Mouse (Mus musculus) ovary, postnatal 14 days (tissue): ENCODE results near the gene BC055324.

Experiments used
- DNase-seq: peaks from one replicate; pipeline ENCODE4 v3.0.0; 2022; ENCODE audit warnings: low spot score

BC055324 gene

DNA sequence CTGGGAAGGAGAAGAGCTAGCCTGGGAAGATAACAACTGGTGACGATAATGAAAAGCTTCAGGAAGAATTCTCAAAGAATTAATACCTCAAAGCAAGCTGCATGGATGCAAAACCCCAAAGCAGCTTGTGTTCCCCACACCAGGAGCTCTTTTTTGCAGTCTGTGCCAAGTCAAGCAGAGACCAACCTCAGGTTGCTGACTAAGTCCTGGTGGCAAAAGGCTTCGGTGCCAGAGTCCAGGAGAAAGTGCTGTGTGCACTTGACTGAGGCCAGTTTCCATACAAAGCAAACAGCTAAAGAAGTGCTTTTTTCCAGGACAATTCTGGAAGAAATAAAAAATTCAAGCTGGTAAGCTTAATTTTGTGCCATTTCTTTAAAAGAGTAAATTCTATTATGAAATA is 41.2 kb downstream of the BC055324 start:
- DNase-seq: no peak

DNA sequence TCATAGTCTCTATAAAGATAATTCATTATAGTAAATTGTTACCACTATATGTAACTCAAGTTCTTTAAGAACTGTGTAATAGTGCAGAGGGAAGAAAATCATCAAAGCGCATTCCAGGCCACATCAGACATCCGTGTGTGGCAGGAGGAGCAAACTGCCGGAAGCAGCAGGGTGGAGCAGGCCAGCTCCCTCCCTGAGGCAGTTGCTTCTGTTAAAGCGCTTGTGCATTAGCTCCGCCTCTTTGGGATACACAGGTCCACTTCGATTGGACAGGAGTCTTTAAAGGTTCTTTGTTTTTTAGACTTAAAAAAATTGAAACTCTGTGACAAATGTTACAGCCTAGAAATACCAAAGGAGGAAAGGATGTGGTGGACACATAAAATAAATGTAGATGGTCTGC is 52.5 kb downstream of the BC055324 start:
- DNase-seq: no peak

DNA sequence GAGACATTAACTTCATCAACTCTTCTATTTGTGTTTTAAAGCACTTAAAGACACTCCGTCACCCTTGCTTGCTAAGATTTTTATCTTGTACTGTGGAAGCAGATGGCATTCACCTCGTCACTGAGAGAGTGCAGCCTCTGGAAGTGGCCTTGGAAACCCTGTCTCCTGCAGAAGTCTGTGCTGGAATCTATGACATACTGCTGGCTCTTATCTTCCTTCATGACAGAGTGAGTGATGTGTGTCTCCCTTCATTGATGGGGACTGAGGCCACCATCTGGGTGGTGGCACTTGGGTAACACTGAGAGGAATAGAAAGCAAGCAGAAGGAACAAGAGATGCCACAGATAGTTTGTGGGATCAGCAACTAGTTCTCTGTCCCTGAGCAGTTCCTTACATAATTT is 60.0 kb downstream of the BC055324 start:
- no peak for DNase-seq

DNA sequence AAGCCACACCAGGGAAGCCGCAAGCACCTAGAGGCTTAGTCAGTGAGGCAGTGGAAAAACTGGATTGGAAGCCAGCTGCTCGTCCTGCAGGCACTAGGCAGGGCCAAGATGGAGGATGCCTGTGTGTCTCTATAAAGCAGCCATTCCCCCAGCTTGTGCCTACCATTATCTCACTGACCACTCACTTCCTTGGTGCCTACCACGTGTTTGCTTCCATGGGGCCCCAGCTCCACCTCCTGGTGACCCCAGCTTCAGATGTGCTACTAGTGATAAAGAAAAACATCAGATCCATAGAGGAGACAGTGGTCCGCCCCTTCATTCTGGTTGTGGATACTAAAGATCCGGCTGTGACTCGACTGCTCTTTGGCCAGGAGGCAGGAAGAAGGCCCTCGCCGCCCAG is 62.8 kb downstream of the BC055324 start:
- no peak for DNase-seq

DNA sequence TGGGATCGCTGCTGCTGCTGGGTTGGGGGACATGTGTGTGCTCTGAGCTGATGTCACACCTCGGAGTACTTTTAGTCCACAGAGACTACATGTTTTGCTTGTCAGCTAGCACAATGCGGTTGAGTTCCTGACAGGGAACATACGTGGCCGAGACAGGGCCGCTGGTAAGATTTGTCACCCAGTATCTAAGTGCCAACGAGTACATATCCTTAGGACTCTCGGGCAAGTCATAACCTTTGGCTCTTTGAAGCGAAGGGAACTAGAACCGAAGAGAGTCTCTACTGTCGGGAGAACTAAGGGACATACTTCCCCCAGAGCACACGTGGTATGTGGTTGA is 64.2 kb downstream of the BC055324 start:
- peak; percentile 9 for DNase-seq

DNA sequence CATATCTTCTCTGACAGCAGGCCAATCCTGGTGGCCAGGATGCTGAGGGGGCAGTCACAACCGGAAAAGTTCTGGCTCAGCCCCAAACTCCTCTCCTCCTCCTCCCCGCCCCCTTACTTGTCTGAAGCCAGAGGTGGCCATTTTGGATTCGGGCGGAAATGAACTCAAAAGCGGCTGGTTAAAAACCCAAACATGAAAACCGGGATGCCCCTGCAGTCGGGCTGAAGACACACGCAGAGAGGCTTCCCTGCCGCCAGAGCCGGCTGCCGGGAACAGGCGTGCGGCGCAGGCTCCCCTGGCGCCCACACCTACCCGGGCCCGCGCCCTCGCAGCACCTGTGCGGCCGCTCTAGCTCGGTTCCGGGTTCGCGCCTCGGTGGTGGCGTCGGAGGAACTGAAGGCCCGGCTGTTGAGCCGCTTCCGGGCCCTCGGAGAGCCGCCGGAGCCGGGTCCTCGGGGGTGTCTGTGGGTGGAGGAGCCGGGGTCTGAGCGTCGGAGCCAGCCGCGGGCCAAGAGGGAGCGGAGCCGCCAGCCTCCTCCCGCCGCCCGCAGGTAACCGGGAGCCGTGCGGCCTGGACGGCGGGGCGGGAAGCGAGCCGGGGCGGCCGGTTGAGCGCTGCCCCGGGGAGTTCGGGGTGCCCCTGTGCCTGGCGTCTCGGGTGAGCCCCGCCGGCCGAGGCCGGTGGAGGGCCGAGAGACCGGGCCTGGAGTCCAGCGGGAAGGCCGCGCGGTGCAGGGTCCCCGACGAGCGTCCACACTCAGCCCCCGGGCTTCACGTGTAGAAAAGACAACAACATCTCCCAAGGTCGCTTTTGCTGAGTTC is 64.7 kb downstream of the BC055324 start:
- DNase-seq: peak; percentile 88

DNA sequence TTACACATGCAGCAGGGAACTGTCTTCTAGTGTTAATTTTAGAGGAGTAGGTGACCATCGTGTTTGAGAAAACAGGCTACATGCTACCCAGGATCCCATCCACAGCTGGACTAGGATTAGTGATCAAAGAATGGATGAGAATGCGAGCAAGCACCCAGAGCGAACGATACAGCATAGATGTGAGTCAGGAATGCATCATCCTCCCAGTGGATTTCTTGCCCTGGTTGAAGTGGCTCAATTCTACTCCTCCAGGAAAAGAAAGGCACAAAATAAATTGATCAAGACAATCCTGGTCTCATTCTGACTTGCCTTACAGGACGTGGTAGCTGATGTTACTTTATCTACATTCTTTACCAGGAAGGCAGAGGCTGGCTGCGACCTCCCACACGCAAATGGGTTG is 65.8 kb downstream of the BC055324 start, which contains the start of gene Scyl3:
Gene Scyl3, plus strand, starts transcription at position 255 of the 400 bp plus-strand sequence.
- DNase-seq: no peak

DNA sequence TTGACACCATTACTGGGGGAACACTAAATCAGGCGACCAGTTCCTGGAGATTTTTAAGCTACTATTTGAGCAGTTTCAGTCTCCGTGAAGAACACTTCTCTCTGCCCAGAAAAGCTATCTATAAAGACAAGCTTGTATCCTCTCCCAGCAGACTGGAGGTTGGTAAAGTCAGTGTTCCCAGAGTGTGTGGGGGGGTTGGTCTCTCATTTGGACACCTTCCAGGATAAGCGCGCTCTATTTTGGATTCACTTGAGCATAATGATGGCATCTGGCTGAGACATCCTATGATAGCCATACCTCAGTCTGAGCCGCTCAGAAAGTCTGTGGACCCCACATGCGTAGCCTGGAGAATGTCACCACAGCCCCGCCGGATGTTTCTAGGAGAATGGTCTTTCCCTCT is 70.5 kb downstream of the BC055324 start:
- no peak for DNase-seq

DNA sequence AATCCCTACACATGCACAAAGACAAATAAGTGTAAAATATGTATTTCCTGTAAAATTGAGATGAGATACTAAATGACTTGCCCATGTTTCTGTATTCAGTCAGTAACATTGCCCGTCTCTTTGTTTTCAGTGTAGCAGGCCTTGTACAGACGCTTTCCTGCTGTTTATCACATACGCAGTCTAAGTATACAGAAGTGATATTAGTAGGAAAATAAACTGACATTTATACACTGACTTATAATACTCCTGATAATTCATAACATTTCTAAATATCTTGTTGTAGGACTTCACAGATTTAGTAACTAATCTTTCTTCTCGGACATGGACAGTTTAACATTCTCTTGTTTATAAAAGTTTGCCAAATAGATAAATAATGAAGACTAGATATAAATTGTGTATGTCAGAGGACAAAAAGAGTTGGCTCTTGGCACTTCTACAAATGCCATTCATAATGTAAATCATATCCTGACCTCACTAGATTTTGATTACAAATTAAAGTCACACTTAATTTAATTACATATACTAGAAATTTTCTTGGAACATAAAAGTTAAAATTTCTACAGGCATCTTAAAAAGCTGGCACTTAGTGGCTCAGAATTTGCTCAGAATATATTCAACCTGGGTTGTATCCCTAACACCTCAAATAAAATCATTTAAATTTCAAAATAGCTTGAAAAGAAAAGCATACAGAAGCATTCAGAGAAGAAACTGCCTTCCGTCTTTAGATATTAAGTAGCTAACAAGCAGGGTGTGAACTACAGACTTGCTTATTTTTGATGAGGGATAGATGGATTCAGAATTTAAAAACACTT is 77.0 kb downstream of the BC055324 start:
- no peak for DNase-seq

DNA sequence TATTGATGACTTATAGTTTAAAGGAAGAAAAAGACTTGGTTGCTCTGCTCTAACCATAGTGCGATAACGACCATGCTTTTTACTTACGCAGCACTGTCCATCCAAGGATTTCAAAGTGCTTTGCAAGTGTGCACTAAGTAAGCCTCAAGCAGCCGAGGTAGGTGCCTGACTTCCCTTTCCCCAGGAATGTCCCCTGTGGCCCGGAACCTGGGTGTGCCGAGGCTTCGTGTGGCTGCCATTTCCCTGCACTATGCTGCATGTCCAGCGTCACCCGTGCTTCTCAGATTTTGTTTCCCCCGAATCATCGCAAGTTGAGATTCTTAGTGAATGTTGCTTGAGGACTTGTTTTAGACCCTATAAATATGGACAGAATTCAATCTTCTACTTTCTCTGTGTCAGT is 82.6 kb downstream of the BC055324 start:
- DNase-seq: no peak

DNA sequence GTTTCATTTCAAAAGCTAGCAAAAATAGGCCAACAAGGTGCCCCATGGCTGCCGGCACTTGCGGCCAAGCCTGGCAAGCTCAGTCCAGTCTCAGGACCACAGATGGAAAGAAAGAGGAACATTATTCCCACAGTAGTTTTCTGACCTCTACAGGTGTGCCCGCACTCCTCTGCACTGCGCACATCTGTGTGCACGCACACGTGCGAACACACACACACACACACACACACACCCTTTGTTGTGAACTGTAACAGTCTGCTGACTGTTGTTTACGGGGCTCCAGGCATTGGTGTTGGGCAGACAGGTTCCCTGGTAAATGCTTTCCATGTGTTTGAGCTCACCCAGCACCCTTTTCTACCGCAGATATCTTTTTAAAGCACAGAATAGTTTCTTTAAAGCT is 83.8 kb downstream of the BC055324 start:
- DNase-seq: no peak

DNA sequence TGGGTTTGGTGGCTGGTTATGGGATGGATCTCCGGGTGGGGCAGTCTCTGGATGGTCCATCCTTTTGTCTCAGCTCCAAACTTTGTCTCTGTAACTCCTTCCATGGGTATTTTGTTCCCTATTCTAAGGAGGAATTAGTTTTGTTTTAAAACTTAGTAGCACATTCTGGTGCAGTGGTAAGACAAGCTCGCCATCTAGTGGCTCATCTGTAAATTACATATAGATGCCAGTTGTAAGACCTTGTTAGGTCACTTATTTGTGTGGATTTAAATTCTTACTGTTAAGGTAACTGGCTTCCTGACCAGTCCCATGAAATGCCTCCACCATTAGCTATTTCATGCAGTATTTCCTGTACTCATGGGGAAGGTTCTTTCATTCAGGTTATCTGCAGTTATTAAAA is 84.3 kb downstream of the BC055324 start:
- DNase-seq: peak; percentile 33

DNA sequence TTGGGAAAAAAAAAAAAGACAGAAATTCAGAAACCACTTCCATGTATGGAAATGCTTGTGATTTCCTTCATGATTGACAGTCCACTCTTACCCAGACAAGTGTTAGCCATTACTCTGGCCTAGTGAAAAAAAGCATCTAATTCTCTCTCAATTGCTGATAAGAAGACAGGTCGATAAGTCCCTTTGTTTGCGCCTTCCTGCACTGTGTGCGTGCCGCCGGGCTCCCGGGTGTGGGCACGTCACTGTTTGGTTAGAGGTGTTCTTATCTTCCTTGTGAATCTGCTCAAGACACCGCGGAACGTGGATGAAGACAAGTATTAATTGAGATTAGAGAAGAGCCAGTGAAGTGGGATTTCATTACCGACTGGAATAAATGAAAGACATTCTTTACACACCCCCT is 86.2 kb downstream of the BC055324 start:
- DNase-seq: no peak

DNA sequence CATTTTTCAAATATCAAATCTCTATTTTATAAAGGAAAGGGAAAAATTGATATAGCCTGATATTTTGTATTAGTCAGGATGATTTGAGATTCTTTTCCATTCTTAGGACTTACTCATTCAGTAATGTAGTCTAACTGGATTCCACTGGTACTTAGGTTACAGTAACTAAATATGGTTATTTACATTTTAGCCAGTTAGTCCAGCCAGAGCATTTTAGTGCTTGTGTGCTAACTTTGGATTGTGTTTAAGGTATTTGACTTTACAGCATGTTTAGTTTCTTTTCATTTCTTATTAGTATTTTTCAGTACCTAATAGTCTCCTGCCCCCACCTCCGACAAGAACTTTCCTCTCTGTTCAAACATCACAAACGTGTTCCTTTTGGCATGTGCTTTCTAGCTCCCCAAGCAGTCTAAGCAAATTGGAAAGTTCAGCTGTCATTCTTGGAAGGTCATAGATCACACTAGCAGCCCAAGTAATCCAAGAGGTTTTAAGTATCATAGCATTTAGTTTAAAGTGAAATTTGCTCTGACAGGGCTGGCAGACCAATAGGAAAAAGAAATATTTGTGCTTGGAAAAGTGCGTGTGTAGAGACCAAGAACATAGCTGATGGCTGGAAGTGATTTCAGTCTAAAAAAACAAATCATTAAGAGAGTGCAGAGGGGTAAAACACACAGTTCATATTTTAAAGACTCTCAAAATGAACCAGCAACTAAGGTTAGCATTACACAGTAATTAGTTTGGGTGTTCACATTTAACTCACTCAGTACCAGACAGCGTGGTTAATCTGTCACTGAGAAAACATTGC is 87.4 kb downstream of the BC055324 start:
- no peak for DNase-seq

DNA sequence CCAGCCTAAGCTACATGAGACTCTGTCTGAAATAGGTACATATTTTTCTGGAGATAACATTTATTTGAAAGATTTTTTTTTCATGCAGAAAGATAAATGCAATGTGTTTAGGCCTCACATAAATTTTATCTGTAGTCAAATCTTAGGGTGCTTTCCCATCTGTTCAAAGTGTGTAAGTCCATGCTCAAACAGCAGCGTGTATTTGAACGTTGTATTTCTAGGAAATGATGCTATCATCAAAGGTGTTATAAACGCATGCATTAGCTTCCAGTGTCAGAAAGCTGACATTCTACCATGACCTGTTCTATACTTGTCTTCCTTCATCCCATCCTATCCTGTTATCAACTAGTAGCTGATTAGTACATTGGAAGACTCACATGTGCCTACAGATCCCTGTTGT is 91.2 kb downstream of the BC055324 start:
- no peak for DNase-seq

DNA sequence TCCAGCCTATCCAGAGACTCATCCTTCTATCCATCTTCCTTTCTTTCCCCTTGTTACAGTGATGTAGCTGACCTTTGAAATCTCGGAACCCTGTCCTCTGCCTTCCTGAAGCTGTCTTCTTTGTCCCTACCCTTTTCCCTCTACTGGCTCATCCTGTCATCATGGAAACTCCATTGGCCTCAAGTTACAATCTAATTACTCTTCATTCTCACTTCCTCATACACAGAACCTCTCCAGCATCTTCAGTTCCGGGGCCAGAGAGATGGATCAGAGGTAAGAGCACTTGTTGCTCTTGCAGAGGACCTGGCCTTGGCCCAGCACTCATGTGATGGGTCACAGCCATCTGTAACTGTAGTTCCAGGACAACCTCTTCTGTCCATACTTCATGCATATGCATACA is 94.4 kb downstream of the BC055324 start:
- no peak for DNase-seq

DNA sequence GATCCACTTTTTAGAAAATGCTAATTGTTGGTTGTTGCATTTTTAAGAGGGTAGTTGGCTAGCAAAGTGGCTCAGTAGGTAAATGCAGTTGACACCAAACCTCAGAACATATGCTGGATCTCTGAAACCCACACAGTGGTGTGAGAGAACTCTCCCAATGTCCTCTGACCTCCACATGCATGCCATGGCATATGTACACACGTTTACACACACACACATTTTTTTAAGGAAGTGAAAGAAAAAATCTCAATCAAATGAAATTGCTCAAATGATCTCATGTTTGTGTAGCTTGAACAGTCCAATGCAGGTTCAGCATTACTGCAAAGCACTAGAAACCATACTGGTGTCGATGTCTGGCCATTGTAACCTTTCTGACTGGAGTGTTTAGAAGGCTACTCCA is 95.0 kb downstream of the BC055324 start:
- DNase-seq: no peak

DNA sequence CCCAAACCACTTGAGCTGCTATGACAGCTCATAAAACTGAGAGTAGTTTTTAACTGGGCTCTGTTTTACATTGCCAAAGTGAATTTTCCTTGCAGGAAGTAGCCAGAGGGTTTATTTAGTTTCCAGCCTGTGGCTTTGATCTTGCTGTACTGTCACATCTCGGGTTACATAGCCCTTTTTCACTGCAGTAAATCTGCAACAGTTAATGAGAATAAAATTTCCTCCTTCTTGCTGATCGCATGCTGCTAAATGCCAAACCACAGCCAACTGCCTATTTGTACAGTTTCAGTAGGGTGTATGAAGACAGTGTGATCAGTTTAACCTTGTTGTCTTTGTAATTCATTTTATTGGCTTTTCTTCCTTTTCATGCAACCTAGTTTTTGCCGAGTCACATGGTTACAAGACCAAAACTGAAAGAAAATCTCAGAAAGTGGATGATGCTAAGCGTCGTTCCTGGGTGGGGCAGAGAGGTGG is 96.3 kb downstream of the BC055324 start:
- DNase-seq: no peak
